Mouse (Mus musculus) forebrain, embryonic 12.5 days (tissue): ENCODE data around the gene Car9. TPM values are rescaled to one million over a fixed set of nuclear protein-coding genes. Genes with fewer than 3 reads are reported as not detected.
"Not testable (repeated sequence)": the region's sequence is repeated elsewhere in the genome, so short reads cannot be mapped to it uniquely, and the experiment has no call there.

Source experiments
- ATAC-seq: fragments of 200-750 bp; cut with Nextera tagmentation; 2 replicates; pipeline ENCODE4 v1.8.0; 2017; ENCODE audit warnings: moderate TSS enrichment; ENCODE audit not compliant: low FRiP score
- H3K27ac ChIP-seq: fragments of 300-500 bp; sonication (generic); 2 replicates; pipeline ENCODE4 v1.5.1; 2016; ENCODE audit warnings: mild to moderate bottlenecking
- H3K27me3 ChIP-seq: fragments of 300-500 bp; sonication (generic); 2 replicates; pipeline ENCODE4 v1.6.1; 2016; ENCODE audit warnings: mild to moderate bottlenecking
- H3K36me3 ChIP-seq: fragments of 300-500 bp; sonication (generic); replicated peaks from 2 replicates; pipeline ENCODE4 v1.6.1; 2016; ENCODE audit warnings: mild to moderate bottlenecking
- H3K4me1 ChIP-seq: fragments of 300-500 bp; sonication (generic); 2 replicates; pipeline ENCODE4 v1.6.1; 2016
- H3K4me2 ChIP-seq: fragments of 300-500 bp; sonication (generic); 2 replicates; pipeline ENCODE4 v1.6.1; 2016; ENCODE audit warnings: mild to moderate bottlenecking, moderate library complexity
- H3K4me3 ChIP-seq: fragments of 300-500 bp; sonication (generic); replicated peaks from 2 replicates; pipeline ENCODE4 v1.5.1; 2016; ENCODE audit warnings: mild to moderate bottlenecking
- H3K9ac ChIP-seq: fragments of 300-500 bp; sonication (generic); 2 replicates; pipeline ENCODE4 v1.6.1; 2016; ENCODE audit warnings: mild to moderate bottlenecking
- H3K9me3 ChIP-seq: fragments of 300-500 bp; sonication (generic); 2 replicates; pipeline ENCODE4 v1.6.1; 2016
- WGBS: fragments of 180-500 bp; shearing (Covaris S2); methylation state at CpG from one replicate; pipeline ENCODE4 v1.1.7; 2016; 5-methylcytosine and 5-hydroxymethylcytosine counted together
- polyA plus RNA-seq: library from polyadenylated mRNA; unstranded; fragments of >200 nt; fragmentation: Nextera tagmentation; extraction: Ambion mirVana; gene quantifications from 2 replicates; pipeline ENCODE4 v1.2.1, GENCODE M21; 2016

Car9 gene
- polyA plus RNA-seq, 1 experiment from 2014 or later: 0.27 TPM

DNA sequence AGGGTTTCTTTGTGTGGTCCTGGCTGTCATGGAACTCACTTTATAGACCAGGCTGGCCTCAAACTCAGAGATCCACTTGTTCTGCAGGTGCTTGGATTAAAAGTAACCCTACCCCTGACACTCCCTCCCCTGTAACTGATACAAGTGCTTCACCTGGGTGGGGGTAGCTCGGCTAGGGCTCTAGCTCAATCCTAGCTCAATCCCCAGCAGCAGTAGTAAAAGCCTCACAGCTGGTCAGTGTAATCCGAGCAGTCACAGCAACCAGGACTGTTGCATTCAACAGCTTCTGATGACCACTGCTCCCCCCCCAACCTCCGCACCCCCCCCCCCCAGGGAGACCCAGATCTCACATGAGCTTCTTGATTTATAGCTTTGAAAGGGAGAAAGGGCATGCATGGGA, 35.3 kb downstream of the Car9 start:
- H3K27me3 ChIP-seq: no peaks in the 10 kb centered on the region
- no peaks in the 10 kb centered on the region for H3K9me3 ChIP-seq
- H3K9ac ChIP-seq: no peak overlapping the region
- 72% methylated on average over 3 of the region's 3 CpGs for WGBS
- peaks cover 96% of the 10 kb centered on the region for H3K36me3 ChIP-seq
- H3K4me1 ChIP-seq: no peaks in the 10 kb centered on the region
- no peak overlapping the region for H3K4me2 ChIP-seq
- no peak overlapping the region for H3K27ac ChIP-seq
- no peak overlapping the region for H3K4me3 ChIP-seq
- no peak for ATAC-seq

DNA sequence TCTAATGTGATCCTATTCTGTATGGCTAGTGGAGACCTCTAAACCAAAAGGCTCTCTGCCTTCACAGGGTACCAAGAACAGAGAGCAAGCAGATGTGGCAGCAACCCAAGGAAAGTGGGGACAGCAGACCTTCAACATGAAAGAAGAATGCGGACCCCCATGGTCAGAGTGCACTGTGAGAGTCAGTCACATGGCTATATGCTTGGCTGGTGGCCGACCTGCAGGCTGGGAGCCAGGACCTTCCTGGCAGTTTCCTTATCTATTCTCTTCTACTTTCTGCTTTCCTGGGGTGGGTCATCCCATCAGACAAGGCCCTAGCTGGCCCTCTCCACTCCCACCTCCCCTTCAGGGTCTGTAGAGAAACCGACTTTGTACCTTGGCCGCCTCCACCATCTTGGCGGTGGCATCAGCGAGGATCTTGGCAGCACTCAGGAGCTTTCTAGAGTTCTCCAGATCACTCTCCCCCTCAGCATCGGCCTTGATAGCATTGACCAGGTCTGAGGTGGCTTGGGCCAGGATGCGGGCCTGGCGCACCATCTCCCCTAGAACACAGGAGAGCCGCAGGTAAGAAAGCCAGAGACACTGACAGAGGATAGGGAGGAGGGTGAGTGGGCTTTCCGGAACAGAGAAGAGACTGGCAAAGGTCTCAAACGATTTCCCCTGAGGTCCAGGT, 39.7 kb downstream of the Car9 start:
- WGBS: 94% methylated on average over 12 of the region's 12 CpGs
- Histone ChIP-seq H3K27me3 (no peaks in the 10 kb centered on the region), H3K36me3 (peaks cover 100% of the 10 kb centered on the region)

GRCm38 (mm10) chr4:43547160-43547559, 40.4 kb downstream of the Car9 start:
- H3K4me3 ChIP-seq: no peak overlapping the region
- H3K27me3 ChIP-seq: no peaks in the 10 kb centered on the region
- no peak for ATAC-seq
- no peak overlapping the region for H3K4me2 ChIP-seq
- no peak overlapping the region for H3K27ac ChIP-seq
- H3K9me3 ChIP-seq: no peaks in the 10 kb centered on the region
- no peak overlapping the region for H3K9ac ChIP-seq
- H3K36me3 ChIP-seq: peaks cover 100% of the 10 kb centered on the region
- H3K4me1 ChIP-seq: no peaks in the 10 kb centered on the region
- WGBS: 92% methylated on average over 8 of the region's 8 CpGs

More for the DNA sequence above, 39.7 kb downstream of the Car9 start:
- Histone ChIP-seq H3K27ac (no peak overlapping the region), H3K4me1 (no peaks in the 10 kb centered on the region), H3K4me2 (no peak overlapping the region), H3K9me3 (no peaks in the 10 kb centered on the region), H3K4me3 (no peak overlapping the region), H3K9ac (no peak overlapping the region)
- no peak for ATAC-seq

DNA sequence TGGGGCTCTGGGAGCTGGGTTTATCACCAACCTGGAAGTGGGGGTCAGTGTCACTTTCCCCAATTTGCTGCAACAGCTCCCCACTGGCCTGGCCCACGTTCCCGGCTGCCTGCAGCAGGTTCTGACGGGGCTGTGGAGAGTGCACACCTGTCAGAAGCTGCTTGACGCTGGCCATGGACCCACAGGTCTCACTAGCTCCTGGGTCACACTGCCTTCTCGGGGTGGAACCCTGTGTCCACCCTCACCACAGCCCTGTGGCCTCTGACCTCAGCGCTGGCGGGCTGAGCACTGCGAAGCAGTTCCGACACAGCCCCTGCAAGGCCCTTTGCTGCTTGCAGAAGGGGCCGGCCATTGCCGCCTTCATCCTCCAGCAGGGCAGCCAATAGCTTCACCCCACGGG, 42.3 kb downstream of the Car9 start:
- Histone ChIP-seq H3K27me3 (no peaks in the 10 kb centered on the region), H3K4me1 (no peaks in the 10 kb centered on the region), H3K9me3 (no peaks in the 10 kb centered on the region), H3K27ac (no peak overlapping the region), H3K9ac (no peak overlapping the region), H3K36me3 (peaks cover 100% of the 10 kb centered on the region), H3K4me2 (no peak overlapping the region), H3K4me3 (no peak overlapping the region)
- 95% methylated on average over 12 of the region's 12 CpGs for WGBS
- no peak for ATAC-seq

DNA sequence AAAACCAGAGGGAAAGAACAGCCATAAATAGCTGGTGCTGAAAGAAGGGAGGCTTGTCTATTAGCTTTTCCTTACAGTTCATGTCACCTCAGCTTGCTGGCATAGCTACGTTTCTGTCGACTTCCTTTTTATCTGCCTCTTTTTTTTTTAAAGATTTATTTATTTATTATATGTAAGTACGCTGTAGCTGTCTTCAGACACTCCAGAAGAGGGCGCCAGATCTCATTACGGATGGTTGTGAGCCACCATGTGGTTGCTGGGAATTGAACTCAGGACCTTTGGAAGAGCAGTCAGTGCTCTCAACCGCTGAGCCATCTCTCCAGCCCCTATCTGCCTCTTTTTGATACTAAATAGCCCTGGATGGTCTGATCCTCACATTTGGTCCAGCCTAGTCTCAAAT, 45.1 kb downstream of the Car9 start:
- H3K9me3 ChIP-seq, H3K4me3 ChIP-seq, ATAC-seq, H3K4me1 ChIP-seq, H3K4me2 ChIP-seq, H3K27me3 ChIP-seq, H3K27ac ChIP-seq, H3K9ac ChIP-seq: not testable (repeated sequence)
- peaks cover 98% of the 10 kb centered on the region for H3K36me3 ChIP-seq
- 89% methylated on average over 6 of the region's 6 CpGs for WGBS

- Histone ChIP-seq H3K4me2 (no peak overlapping the region), H3K27ac (no peak overlapping the region), H3K4me1 (0 out of 2 replicates have a peak, but pooled peaks cover 4% of the 10 kb centered on the region), H3K4me3 (no peak overlapping the region), H3K36me3 (peaks cover 92% of the 10 kb centered on the region), H3K9me3 (no peaks in the 10 kb centered on the region), H3K9ac (no peak overlapping the region), H3K27me3 (no peaks in the 10 kb centered on the region)
- 95% methylated on average over 5 of the region's 5 CpGs for WGBS
- no peak for ATAC-seq
These were observed 45.7 kb downstream of the Car9 start for GRCm38 (mm10) chr4:43552437-43552836.

DNA sequence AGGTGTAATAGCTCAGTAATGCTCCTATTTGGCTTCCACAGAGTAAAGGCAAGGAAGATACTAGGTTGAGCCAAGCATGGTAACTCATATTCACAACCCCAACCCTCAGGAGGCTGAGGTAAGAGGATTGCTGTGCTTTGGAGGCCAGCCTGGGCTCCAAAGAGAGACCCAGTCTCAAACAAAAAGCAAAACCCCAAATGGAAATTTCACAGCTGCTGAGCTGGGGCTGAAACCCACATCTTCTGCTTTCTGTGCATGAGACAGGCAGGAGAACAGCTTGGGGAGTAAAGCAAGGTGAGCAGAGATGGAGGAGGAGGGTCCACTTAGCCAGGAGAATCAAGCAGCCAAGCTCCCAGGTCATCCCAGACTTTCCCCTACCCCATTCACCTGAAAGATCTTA, 47.1 kb downstream of the Car9 start:
- peaks cover 18% of the 10 kb centered on the region for H3K4me1 ChIP-seq
- H3K9ac ChIP-seq: no peak overlapping the region
- no peak overlapping the region for H3K4me2 ChIP-seq
- H3K27me3 ChIP-seq: no peaks in the 10 kb centered on the region
- H3K27ac ChIP-seq: no peak overlapping the region
- H3K4me3 ChIP-seq: no peak overlapping the region
- no peak for ATAC-seq
- no peaks in the 10 kb centered on the region for H3K9me3 ChIP-seq
- H3K36me3 ChIP-seq: peaks cover 82% of the 10 kb centered on the region

- no peak overlapping the region for H3K4me3 ChIP-seq
- peaks cover 64% of the 10 kb centered on the region for H3K36me3 ChIP-seq
- peaks cover 37% of the 10 kb centered on the region for H3K4me1 ChIP-seq
- no peaks in the 10 kb centered on the region for H3K9me3 ChIP-seq
- no peak overlapping the region for H3K4me2 ChIP-seq
- 97% methylated on average over 7 of the region's 7 CpGs for WGBS
- ATAC-seq: no peak
- no peak overlapping the region for H3K27ac ChIP-seq
- no peak overlapping the region for H3K9ac ChIP-seq
- H3K27me3 ChIP-seq: no peaks in the 10 kb centered on the region
These were observed 49.2 kb downstream of the Car9 start for GRCm38 (mm10) chr4:43555926-43556325.

GRCm38 (mm10) chr4:43558028-43558630, 51.4 kb downstream of the Car9 start:
- H3K4me2 ChIP-seq: peak overlapping the region; percentile 22; the same call in 1 of the 2 replicates
- H3K9ac ChIP-seq: peak overlapping the region; percentile 33; the same call in 1 of the 2 replicates
- no peaks in the 10 kb centered on the region for H3K27me3 ChIP-seq
- no peaks in the 10 kb centered on the region for H3K9me3 ChIP-seq
- peak overlapping the region; percentile 36 for H3K27ac ChIP-seq
- WGBS: 59% methylated on average over 5 of the region's 5 CpGs
- peaks cover 41% of the 10 kb centered on the region for H3K36me3 ChIP-seq
- H3K4me3 ChIP-seq: no peak overlapping the region
- ATAC-seq: no peak
- H3K4me1 ChIP-seq: peaks cover 46% of the 10 kb centered on the region

DNA sequence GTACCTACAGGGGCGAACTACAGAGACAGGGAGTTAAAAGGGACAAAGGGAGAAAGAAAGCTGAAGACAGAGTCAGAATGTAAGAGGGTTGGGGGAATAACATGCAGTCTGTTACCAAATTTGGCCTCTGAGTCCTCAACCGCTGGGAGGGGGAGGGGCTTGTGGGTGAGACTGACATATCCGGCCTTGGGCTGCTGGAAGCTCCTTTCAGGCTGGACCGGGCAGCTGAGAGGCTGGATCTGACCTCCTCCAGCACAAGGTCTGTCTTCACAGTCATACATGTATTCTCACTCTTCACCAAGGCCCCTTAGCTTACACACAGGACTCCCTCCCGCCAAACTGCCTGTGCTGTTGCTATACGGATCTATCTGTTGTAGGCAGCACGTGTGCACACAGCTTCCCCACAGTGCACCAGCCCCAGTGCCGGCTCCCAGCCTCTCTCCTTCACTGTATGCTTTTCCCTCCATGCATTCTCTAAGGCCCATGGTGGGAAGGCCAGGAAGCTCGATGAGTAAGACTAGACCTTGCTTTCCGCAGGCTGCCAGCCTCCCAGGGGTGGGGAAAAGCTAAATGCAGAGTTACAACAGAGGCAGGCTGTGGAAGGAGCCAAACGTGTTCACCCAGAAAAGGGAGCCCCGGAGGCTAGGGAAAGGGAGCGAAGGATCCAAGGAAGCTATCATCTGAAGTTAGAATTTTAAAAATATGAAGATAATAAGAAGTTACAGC, 52.0 kb downstream of the Car9 start:
- H3K4me2 ChIP-seq: peak overlapping the region; percentile 22
- peaks cover 35% of the 10 kb centered on the region for H3K36me3 ChIP-seq
- ATAC-seq: no peak
- no peaks in the 10 kb centered on the region for H3K9me3 ChIP-seq
- H3K27ac ChIP-seq: peak overlapping the region; percentile 56; the same call in 1 of the 2 replicates
- WGBS: 40% methylated on average over 13 of the region's 13 CpGs
- H3K4me1 ChIP-seq: peaks cover 53% of the 10 kb centered on the region
- 0 out of 2 replicates have a peak overlapping the region, but pooled peaks have one; percentile 4 for H3K4me3 ChIP-seq
- peak overlapping the region; percentile 38 for H3K9ac ChIP-seq
- no peaks in the 10 kb centered on the region for H3K27me3 ChIP-seq

DNA sequence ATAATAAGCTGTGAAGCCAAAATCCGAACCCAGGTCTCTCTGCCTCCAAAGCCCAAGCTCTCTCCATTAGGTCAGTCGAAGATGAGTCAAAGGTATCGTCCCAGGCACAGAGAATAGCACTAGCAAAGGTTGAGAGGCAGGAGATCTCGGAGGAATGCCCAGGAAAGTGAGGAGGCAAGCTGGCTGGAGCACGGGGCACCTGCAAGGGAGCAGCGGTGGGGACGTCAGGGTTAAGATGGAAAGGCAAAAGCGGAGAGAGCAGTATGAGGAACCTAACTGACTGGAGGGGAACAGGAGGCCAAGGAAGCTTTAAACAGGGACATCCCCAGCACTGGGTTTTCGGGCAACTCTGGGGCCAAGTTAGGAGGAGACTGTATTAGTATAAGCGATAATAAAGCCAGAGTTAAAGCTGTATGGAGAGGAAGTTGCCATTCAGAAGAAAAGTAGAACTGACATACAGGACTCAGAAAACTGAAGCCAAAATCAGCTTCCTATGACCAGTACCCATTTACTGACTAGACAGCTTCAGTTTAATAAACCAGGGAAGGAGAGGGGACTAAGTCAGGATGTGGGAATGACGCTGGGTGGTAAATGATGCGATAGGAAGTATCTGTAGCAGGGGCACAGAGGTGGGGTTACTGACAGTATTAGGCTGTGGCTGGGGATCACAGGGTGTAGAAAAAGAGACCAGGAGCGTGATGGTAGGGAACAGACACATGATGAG, 52.9 kb downstream of the Car9 start:
- peaks cover 28% of the 10 kb centered on the region for H3K36me3 ChIP-seq
- H3K9ac ChIP-seq: peak overlapping the region; percentile 42
- H3K4me3 ChIP-seq: no peak overlapping the region
- 85% methylated on average over 13 of the region's 13 CpGs for WGBS
- H3K27ac ChIP-seq: 0 out of 2 replicates have a peak overlapping the region, but pooled peaks have one; percentile 13
- 0 out of 2 replicates have a peak overlapping the region, but pooled peaks have one; percentile 86 for H3K4me2 ChIP-seq
- no peak for ATAC-seq
- peaks cover 58% of the 10 kb centered on the region for H3K4me1 ChIP-seq
- H3K9me3 ChIP-seq: no peaks in the 10 kb centered on the region
- no peaks in the 10 kb centered on the region for H3K27me3 ChIP-seq

DNA sequence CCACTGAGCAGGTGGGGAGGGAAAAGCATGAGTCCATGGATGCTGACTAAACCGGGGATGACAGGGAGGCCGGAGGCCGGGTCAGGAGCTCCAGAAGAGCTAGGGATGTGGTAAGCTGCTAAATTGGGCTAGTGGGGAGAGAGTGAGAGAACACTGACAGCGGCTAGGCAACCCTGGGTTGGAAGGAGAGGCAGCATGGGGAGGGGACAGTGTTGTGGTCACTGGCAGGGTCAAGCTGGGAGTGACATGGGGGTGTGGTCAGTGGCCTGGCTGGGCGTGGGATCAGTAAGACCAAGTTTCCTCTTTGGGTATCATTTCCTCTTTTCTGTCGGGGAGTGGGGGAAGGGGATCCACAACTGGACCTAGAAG, 53.5 kb downstream of the Car9 start:
- Histone ChIP-seq H3K27me3 (no peaks in the 10 kb centered on the region), H3K4me3 (no peak overlapping the region), H3K27ac (0 out of 2 replicates have a peak overlapping the region, but pooled peaks have one; percentile 13), H3K36me3 (peaks cover 28% of the 10 kb centered on the region), H3K4me1 (peaks cover 58% of the 10 kb centered on the region), H3K4me2 (peak overlapping the region; percentile 86), H3K9me3 (no peaks in the 10 kb centered on the region), H3K9ac (peak overlapping the region; percentile 42)
- ATAC-seq: no peak
- 63% methylated on average over 5 of the region's 6 CpGs for WGBS
